Mouse (Mus musculus): Measurements from ENCODE around the gene Olfr1173. TPM values are rescaled to one million over a fixed set of nuclear protein-coding genes. Genes with fewer than 3 reads are reported as not detected.

Gene Olfr1173
- total RNA-seq (2021), result not detected
- long read RNA-seq, experiment 1, result 0 reads
- long read RNA-seq, experiment 2, result 0 reads

GRCm38 (mm10) chr2:88279775-88280174, at the start of gene Olfr1173:
Olfr1173 (minus strand) TSS chr2:88279875.
- no peak for DNase-seq (ENCODE audit: low spot score in 2 of 2)
- intact Hi-C loops (cut with DNase I), result no loop called here

GRCm38 (mm10) chr2:88327115-88327514, 47.4 kb upstream of the Olfr1173 start, which contains the start of gene Olfr1175-ps:
Olfr1175-ps (minus strand) TSS chr2:88327215.
- intact Hi-C loops (cut with DNase I), result no loop called here
- DNase-seq (ENCODE audit: low spot score in 2 of 2), result no peak

GRCm38 (mm10) chr2:88315035-88315434, 35.4 kb upstream of the Olfr1173 start, which contains the start of gene Olfr1174-ps:
Olfr1174-ps (minus strand) TSS chr2:88315135.
- no peak for DNase-seq (ENCODE audit: low spot score in 2 of 2)
- intact Hi-C loops (cut with DNase I), result no loop called here

GRCm38 (mm10) chr2:88228234-88228633, 51.4 kb downstream of the Olfr1173 start, which contains the start of gene Olfr1170:
Olfr1170 (minus strand) TSS chr2:88228334.
- intact Hi-C loops (cut with DNase I), result no loop called here
- DNase-seq (ENCODE audit: low spot score in 2 of 2), result no peak

Other genes with a start within 250 kb of the Olfr1173 start
- gene Olfr73, start 242.2 kb downstream of the Olfr1173 start, total RNA-seq (2021), result not detected
- not detected for gene Olfr1162, start 228.7 kb downstream of the Olfr1173 start, total RNA-seq (2021)
- gene Olfr1163, start 208.0 kb downstream of the Olfr1173 start, total RNA-seq (2021), result not detected
- gene Olfr1164, start 185.9 kb downstream of the Olfr1173 start, total RNA-seq (2021), result not detected
- gene Olfr1166, start 151.6 kb downstream of the Olfr1173 start, total RNA-seq (2021), result not detected
- gene Olfr1167, start 124.7 kb downstream of the Olfr1173 start, total RNA-seq (2021), result not detected
- gene Olfr1168, start 98.0 kb downstream of the Olfr1173 start, total RNA-seq (2021), result not detected
- gene Olfr1170, start 51.5 kb downstream of the Olfr1173 start, total RNA-seq (2021), result not detected
- not detected for gene Olfr1174-ps, start 35.3 kb upstream of the Olfr1173 start, total RNA-seq (2021)
- not detected for gene Olfr1175-ps, start 47.3 kb upstream of the Olfr1173 start, total RNA-seq (2021)
- gene Olfr1176, start 56.8 kb upstream of the Olfr1173 start, total RNA-seq (2021), result not detected
- gene Olfr1177-ps, start 66.6 kb upstream of the Olfr1173 start, total RNA-seq (2021), result not detected
- not detected for gene Olfr1178, start 107.2 kb upstream of the Olfr1173 start, total RNA-seq (2021)
- gene Olfr1179, start 126.6 kb upstream of the Olfr1173 start, total RNA-seq (2021), result not detected
- not detected for gene Olfr1180, start 139.3 kb upstream of the Olfr1173 start, total RNA-seq (2021)
- not detected for gene Olfr1181, start 146.3 kb upstream of the Olfr1173 start, total RNA-seq (2021)
- gene Gm13757, start 169.3 kb upstream of the Olfr1173 start, total RNA-seq (2021), result not detected
- gene Olfr1183, start 175.0 kb upstream of the Olfr1173 start, total RNA-seq (2021), result not detected
- gene Olfr1184, start 203.7 kb upstream of the Olfr1173 start, total RNA-seq (2021), result not detected
- gene Olfr1185-ps1, start 213.4 kb upstream of the Olfr1173 start, total RNA-seq (2021), result not detected
- not detected for gene Olfr1186, start 238.7 kb upstream of the Olfr1173 start, total RNA-seq (2021)